Mouse (Mus musculus) right cerebral cortex, postnatal 14 days (tissue): ENCODE results near the gene Kng1.
"Not testable (repeated sequence)": the region's sequence is repeated elsewhere in the genome, so short reads cannot be mapped to it uniquely, and the experiment has no call there.

Experiments used
- DNase-seq: peaks from one replicate; pipeline ENCODE4 v3.0.0; 2022

Gene Kng1

DNA sequence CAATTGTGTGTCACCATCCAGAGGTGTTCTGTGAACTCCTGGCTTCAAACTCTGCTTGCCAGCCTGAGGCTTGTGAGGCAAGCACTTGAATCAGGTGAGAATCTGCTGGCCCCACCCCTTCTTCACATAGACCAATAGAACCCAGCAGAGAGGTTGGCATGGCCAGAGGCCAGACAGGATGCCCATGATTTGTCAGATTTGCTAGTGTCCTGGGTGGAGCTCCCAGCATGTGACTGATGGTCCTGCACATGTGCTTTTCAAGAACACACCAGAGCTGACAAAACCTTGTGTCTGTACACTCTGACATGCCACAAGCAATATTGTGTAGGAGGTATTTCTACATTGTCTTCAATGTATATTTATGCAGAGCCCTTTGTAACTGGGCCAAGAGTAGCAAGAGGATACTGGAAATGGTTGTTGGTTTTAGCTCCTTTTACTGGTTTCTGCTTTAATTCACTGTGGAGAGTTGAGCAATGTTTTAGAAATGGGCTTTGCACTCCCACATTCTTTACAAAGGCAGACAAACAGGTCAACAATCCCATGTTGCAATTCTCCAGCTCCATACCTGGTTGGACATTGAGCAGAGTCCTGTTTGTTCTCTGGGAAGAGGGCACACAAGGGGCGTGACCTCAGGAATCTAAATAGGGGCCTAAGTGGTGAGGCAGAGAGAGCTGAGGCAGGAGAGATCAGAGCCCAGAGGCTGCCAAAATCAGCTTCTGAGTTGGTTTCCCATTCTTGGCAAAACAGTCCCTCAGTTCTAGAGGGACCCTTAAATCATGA lies at the start of gene Kng1:
Gene Kng1, plus strand, starts transcription at position 198 of the 780 bp plus-strand sequence.
- not testable (repeated sequence) for DNase-seq

DNA sequence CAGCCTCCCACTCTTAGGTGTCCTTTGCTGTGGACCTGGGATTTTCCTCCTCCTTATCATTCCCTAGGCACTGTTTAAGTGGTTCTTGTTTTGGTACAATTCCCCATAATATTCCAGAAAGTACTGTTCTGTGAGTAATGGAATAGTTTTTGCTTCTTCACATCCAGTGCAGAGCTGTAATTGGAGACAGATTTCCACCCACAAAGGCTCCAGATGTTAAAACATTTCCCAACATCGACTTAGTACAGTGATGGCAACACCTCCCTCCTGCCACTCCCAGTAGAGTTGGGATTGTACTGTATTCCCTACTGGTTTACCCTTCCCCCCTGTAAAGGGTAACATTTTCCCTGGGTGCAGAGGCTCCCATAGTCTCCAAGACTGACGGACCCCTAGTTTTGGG lies 43.9 kb upstream of the Kng1 start:
- DNase-seq = not testable (repeated sequence)

DNA sequence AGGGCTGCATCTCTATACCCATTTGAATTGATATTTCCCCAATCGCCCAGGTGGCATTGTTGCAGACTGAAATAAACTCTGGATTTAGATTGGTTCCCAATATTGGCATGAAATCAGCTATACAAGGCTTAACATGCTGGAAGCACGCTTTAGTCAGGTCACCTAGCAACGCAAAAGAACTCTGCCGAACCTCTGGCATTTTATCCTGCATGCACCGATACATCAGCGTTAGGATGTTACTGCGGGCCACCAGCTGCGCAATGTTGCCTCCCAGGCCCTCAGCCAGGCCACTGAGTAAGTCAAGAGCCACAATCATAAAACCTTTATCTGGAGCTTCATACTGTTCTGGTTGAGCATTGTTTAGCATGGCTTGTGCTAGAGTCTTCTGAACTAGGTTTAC lies 43.0 kb upstream of the Kng1 start:
- DNase-seq = not testable (repeated sequence)

DNA sequence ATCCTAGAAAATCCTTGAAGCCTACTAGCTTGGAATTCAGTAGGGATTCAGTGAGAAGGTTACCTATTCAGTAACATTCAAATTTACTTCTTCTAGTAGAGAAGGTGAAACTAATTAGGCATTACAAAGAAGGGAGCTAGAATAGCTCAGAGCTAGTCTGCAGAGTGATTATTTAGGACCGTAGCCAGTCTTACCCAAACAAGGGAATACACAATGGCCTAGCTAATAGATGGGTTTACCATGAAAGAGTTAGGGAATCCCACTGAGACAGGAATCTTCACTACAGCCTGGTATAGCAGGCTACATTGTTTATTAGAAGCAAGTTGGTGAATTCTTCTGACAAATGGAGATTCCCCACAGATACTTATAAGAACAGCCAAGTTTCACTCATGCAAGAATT lies 37.1 kb upstream of the Kng1 start:
- DNase-seq = not testable (repeated sequence)

DNA sequence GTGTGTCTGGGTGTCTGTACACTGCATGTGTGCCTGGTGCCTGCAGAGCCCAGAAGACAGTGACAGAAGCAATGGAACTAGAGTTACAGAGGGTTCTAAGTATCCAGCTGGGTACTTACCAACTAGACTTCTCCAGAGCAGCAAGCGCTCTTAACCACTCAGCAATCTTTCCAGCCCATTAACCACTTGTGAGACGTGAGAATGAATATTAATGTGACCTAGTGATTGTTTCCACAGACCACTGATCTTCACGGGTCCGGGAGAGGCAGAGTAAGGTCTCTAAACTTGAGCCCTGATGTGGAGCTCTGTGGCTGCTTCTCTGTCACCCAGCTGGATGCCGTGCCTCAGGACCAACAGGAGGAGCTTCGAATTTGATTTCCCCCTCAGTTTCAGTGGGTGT lies 32.6 kb upstream of the Kng1 start:
- no peak for DNase-seq

DNA sequence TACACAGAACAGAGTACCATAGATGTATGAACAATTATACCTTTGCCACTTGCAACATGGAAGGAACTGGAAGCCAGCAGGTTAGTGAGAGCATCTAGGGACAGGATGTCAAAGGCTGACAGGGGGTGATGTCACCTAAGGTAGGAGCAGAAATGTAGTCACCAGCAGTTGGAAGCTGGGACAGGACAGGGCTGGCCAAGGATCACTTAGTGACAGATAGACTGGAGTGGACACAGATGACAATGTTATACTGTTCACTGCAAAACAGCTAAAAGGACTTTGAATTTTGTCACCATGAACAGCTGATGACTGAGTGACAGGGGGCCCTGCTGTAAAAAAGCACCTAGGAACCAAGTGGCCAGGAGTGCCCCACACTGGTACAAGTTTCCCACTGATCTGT lies 31.1 kb upstream of the Kng1 start:
- no peak for DNase-seq

DNA sequence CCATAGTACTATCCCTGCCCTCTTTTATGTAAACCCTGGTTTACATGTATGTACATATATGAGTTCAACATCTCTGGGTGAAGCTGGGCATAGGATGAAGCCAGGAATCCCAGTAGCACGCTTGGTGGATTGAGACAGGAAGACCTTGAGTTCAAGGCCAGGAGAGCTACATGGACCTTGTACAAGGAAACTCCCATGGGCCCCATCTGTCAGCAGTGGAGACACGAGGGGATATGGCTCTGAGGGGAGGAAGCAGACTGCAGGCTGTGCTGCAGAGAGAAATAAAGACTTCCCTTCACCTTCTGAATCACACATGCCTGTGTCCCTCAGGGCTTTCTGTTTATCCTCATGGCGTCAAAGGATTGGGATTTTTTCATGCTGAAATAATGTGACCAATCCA lies 30.3 kb upstream of the Kng1 start:
- DNase-seq = not testable (repeated sequence)

DNA sequence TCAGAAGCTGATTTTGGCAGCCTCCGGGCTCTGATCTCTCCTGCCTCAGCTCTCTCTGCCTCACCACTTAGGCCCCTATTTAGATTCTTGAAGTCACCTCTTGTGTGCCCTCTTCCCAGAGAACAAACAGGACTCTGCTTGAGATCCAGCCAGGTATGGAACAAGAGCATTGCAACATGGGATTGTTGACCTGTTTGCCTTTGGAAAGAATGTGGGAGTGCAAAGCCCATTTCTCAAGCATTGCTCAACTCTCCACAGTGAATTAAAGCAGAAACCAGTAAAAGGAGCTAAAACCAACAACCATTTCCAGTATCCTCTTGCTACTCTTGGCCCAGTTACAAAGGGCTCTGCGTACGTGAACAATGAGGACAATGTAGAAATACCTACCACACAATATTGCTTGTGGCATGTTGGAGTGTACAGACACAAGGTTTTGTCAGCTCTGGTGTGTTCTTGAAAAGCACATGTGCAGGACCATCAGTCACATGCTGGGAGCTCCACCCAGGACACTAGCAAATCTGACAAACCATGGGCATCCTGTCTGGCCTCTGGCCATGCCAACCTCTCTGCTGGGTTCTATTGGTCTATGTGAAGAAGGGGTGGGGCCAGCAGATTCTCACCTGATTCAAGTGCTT lies 28.6 kb upstream of the Kng1 start, which contains the start of gene Kng2:
Gene Kng2, minus strand, starts transcription at position 517 of the 635 bp plus-strand sequence.
- not testable (repeated sequence) for DNase-seq

DNA sequence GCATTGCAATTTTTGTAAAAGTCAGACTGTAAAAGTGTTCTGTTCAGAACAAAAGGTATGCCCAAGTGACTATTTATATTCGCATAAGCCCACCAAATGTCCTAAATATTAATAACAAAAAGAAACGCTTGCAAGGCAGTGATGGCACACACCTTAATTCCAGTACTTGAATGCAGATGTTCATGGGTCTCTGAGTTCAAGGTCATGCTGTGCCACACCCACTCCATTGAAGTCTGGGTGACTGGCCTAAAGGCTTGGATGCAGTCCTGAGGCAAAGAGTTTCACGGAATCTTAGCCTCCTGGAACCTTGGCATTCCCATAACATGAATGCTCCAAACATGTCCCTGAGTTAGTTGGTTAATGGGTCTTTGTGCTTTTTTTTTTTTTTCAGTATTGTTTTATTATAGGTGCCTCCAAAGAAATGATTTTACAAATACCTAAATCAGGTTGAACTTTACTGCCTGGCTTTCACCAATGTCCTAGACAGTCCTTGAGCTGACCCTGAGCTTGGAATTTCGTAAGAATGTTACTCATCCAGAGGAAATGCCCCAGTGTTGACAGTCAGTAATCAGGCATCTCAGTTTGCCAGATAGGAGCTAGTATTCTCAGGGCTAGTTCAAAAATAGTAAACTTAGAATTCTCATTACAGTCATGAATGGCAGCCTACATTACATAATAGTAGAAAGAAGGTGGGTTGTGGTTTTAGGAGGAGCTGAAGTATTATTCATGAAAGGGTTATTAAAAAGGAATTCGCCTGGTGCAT lies 26.8 kb upstream of the Kng1 start:
- DNase-seq = no peak

DNA sequence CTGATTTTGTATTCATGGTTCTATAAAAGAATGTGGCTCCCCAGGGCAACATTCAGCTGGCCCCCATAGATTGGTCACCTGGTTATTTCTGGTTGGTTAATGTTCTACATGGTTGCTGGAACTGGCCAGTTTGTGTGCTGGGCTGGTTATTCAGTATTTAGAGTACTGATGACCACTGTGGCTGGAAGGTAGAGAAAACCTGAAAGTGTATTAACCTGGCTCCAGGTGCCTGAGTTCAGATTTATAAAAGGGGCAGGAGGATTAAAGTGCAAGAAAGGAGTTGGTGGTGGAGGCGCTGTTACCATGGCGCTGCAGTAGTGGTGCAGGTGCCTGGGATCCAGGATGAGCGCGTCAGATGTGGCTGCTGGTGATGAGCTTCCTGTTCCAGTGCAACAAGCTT lies 24.0 kb upstream of the Kng1 start:
- no peak for DNase-seq

DNA sequence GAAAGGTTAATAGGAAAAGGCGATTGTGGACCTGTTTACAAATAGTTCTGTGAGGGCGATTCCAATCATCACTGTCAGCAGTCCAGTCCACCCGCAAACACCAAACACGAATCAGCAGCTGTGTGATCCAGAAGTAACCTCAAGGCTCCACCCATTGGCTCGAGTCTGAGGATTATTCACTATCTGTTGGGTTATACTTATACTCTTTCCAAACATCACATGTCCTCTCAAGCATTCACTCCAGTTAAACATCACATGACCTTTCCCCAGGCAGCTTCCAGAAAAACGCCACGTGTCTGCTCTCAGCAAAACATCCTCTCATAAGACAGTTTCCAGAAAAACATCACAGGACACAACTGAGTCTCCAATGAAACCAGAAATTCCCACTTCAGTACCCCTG lies 19.9 kb upstream of the Kng1 start:
- no peak for DNase-seq

DNA sequence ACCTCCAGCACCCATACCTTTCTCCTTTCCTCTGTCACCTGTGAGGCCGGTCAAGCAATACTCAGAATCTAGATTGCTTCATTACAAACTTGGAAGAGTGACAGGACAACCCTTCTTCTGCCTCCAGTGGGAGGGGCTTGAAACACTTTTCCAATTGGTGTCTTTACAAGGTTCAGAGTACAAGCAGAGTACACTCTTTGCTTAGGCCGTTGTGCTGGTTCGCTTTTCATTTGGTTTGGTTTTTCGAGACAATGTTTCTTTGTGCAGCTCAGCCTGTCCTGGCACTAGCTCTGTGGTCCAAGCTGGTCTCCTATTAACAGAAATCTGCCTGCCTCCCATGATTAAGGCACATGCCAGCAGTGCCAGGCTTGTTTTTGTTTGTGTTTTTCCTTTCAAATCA lies 18.4 kb upstream of the Kng1 start:
- no peak for DNase-seq

DNA sequence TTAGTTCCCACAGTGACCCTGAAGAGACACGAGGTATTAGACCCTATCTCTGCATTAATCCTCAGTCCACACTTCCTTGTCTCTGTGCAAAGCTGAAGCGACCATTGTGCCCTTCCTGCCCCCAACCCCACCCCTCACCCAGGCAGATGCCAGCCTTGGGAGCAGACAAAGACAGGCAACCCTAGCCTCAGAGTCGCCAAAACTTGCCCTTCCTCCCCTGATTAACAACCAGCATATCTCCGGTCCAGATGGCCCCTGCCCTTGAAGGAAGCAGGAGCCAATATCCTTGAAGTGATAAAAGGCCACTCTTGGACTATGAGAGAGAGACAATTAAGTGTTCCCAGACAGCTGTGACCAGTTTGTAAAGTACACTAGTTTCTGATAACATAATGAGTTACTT lies 16.8 kb upstream of the Kng1 start:
- DNase-seq = no peak

DNA sequence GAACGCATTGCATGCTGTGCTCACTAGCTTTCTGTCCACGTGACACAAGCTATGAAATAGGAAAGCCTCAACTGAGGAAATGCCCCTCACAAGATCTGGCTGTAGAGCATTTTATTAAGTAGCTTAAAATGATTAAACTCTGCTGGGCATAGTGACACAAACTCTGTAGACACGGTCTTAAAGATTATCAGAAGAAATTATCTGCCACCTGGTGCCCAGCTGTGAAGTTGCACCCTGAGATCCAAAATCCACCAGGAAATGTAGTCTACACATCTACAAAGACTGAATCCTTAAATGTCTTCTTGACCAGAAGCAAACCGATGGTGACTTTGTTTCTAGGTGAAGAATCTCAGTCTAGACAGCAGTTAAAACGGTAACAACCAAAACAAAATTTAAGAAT lies 11.3 kb upstream of the Kng1 start:
- no peak for DNase-seq

DNA sequence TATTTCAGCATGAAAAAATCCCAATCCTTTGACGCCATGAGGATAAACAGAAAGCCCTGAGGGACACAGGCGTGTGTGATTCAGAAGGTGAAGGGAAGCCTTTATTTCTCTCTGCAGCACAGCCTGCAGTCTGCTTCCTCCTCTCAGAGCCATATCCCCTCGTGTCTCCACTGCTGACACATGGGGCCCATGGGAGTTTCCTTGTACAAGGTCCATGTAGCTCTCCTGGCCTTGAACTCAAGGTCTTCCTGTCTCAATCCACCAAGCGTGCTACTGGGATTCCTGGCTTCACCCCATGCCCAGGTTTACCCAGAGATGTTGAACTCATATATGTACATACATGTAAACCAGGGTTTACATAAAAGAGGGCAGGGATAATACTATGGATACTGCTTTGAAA lies 2.0 kb downstream of the Kng1 start:
- not testable (repeated sequence) for DNase-seq

DNA sequence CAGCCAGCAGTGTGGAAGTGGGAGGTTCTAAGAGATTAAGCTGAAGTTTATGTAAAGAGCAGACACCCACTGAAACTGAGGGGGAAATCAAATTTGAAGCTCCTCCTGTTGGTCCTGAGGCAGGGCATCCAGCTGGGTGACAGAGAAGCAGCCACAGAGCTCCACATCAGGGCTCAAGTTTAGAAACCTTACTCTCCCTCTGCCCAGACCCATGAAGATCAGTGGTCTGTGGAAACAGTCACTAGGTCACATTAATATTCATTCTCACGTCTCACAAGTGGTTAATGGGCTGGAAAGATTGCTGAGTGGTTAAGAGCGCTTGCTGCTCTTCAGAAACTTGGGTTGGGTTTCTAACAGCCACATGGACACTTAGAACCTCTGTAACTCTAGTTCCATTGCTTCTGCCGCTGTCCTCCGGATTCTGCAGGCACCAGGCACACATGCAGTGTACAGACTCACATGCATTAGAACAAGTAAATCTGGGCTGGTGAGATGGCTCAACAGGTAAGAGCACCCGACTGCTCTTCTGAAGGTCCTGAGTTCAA lies 3.2 kb downstream of the Kng1 start:
- not testable (repeated sequence) for DNase-seq

DNA sequence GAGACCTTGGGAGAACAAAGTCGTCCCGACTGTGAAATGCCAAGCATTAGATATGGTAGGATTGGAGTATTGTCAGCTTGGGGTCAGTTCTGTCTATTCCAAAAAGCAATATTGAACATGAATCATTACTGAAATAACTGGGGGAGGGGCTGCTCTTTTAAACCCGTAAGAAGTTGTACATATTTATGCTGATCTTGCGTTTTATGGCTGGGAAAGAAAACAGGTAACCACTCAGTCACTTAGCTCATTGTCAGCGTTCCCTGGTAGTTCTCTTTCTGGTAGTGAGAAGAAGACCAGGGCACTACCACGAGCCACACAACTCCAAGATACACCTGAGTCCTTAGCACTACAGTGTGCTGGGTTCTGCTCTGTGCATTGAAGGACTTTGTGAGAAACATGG lies 19.9 kb downstream of the Kng1 start:
- DNase-seq = not testable (repeated sequence)

DNA sequence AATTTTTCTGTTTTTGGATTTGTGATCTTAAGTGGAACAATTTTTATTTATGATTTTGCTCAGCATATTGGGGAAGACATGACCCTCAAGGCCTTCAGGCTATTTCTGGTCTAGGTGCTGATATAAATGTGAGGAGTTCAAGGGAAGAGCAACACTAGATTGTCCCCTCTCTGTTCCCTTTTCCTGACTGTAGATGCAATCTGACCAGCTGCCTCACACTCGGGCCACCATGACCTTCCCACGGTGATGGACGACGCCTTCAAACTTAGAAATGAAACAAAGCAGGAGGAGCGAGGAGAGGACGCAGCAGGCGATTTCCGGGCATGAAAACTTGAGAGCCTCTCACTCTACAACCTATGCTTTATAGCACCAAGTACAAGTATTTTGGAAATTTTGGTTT lies 29.5 kb downstream of the Kng1 start:
- not testable (repeated sequence) for DNase-seq

DNA sequence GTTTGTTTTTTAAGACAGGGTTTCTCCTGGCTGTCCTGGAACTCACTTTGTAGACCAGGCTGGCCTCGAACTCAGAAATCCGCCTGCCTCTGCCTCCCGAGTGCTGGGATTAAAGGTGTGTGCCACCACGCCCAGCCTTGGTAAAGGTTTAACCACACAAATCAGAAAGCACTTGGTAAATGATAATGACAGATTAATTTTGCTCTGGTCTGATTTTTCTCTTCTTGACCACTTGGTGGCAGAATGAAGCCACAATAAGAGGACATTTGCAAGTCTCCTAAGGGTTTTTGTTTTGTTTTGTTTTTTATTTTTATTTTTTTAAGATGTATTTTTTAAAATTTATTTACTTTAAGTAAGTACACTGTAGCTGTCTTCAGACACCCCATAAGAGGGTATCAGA lies 30.0 kb downstream of the Kng1 start:
- not testable (repeated sequence) for DNase-seq

DNA sequence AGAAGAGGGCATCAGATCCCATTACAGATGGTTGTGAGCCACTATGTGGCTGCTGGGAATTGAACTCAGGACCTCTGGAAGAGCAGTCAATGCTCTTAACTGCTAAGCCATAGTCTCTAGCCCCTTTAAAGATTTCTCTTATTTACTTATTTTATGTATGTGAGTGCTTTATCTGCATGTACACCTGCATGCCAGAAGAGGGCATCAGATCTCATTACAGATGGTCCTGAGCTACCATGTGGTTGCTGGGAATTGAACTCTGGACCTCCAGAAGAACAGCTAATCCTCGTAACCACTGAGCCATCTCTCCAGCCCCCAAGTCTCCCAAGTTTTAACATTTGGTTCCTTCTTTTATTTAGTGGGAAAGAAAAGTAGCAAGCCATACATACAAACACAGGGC lies 30.8 kb downstream of the Kng1 start:
- DNase-seq = not testable (repeated sequence)

DNA sequence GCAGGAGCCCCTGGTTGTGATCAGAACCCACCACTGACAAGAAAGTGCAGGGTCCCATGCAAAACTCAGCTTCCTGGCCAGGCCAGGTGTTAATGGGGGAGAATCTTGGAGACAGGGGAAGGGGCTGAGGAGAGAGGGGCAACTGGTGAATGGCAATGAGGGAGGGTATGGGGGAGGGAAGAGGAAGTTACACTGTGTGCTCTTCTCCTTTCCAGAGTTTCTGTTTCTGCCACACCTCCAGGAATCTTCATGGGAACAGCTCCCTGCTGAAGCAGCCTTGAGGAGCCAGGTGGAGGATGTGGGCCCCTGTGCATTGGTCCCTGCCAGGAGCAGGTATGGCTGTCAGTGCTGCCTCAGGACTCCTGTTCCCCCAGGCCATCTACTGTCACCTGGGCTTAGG lies 33.7 kb downstream of the Kng1 start:
- DNase-seq = not testable (repeated sequence)

DNA sequence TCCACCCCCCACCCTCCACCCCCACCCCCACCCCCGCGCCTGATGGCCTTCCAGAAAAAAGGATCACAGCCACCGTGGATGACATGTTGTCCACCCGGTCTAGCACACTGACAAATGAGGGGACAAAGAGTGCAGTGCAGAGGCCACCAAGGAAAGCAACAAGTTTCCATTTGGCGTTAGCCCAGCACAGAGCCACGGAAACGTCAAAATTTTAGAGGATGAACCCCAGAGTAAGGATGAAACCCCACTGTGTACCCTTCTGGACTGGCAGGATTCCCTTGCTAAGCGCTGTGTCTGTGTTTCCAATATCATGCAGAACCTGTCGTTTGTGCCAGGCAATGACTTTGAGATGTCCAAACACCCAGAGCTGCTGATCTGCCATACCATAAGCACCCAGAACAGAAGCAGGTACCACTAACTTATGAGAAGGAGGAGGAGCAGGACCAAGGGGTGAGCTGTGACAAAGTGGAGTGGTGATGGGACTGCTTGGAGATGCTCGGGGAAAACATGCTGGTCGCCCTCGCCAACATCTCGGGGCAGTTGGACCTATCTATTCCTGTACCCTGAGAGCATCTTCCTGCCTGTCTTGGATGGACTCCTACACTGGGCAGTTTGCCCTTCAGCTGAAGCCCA lies 35.8 kb downstream of the Kng1 start:
- DNase-seq = no peak

DNA sequence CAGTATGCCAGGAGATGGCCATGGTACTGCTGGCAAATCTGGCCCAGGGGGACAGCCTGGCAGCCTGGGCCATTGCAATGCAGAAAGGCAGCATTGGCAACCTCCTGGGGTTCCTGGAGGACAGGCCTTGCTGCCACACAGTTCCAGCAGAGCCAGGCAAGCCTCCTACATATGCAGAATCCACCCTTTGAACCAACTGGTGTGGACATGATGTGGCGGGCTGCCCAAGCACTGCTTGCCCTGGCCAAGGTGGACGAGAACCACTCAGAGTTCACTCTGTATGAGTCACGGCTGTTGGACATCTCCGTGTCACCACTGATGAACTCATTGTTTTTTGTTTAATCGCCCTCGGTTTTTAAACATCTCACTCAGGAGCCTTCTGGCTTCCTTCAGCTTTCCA lies 36.5 kb downstream of the Kng1 start:
- no peak for DNase-seq
